Mouse (Mus musculus): ENCODE data around the gene Emp3.
"Not testable (repeated sequence)": the region's sequence is repeated elsewhere in the genome, so short reads cannot be mapped to it uniquely, and the experiment has no call there.

Gene Emp3

DNA sequence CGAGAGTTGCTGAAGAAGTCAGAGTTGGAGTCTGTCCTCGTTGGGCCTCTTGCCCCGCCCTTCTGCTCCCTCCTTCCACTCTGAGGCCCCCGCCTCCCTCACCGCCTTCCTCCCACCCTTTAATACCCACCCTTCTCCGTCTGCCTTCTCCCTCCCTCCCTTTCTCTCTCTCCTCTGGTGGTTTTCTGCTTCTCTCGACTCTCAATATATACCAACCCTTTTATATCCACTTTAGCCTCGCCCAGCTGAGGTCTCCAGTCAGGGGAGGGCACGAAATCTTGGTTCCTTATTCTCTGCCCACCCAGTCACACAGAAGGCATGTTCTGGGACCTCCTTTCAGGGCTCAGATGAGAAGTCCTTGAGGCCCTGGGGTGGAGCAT, at the start of gene Emp3:
TSS of gene Emp3 (minus strand) at position 163 of the 380 bp plus-strand sequence.
- peak; percentile 73 for DNase-seq (ENCODE audit: low read depth)

DNA sequence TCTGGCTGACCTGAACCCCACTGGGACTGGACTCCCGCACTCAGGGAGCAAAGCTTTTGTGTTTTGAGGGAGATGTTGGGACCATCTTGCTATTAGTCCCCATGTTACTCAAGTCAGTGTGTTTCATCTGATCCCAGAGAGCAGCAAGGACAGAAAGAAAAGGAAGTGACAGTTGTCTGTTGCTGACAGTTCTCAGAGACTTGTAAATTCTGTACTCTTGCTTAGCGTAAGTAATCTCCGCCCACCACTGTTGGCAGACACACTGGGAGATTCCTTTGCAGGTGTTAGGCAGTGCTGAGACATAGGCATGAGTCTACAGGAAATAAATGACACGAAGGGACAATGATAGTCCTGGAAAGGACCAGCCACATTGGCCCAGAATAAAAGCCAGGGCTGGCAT, 35.4 kb upstream of the Emp3 start:
- DNase-seq (ENCODE audit: low read depth) = no peak

GRCm38 (mm10) chr7:45949061-45949460, 27.9 kb upstream of the Emp3 start:
- no peak for DNase-seq (ENCODE audit: low read depth)

GRCm38 (mm10) chr7:45943280-45943679, 22.1 kb upstream of the Emp3 start:
- DNase-seq (ENCODE audit: low read depth) = not testable (repeated sequence)

GRCm38 (mm10) chr7:45941986-45942385, 20.8 kb upstream of the Emp3 start:
- DNase-seq (ENCODE audit: low read depth) = no peak

GRCm38 (mm10) chr7:45939836-45940235, 18.6 kb upstream of the Emp3 start:
- no peak for DNase-seq (ENCODE audit: low read depth)

GRCm38 (mm10) chr7:45935114-45935513, 13.9 kb upstream of the Emp3 start:
- peak; percentile 68 for DNase-seq (ENCODE audit: low read depth)

GRCm38 (mm10) chr7:45933766-45934165, 12.6 kb upstream of the Emp3 start:
- DNase-seq (ENCODE audit: low read depth) = not testable (repeated sequence)

DNA sequence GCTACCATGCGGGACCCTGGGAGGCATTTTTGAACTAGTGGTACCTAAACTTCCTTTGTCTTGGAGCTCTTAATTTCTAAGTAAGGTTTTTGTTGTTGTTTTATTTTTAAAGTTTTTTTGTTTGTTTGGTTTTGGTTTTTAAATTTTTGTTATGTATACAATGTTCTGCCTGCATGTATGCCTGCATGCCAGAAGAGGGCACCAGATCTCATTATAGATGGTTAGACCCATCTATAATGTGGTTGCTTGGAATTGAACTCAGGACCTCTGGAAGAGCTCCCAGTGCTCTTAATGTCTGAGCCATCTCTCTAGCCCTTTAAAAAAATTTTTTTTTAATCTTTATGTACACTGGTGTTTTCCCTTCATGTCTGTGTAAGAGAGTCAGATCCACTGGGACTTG, 8.5 kb upstream of the Emp3 start:
- no peak for DNase-seq (ENCODE audit: low read depth)

- DNase-seq (ENCODE audit: low read depth) = no peak
These were observed 7.6 kb upstream of the Emp3 start for GRCm38 (mm10) chr7:45928626-45929295.

- DNase-seq (ENCODE audit: low read depth) = peak; percentile 52
These were observed 3.2 kb upstream of the Emp3 start for GRCm38 (mm10) chr7:45924429-45924816.

DNA sequence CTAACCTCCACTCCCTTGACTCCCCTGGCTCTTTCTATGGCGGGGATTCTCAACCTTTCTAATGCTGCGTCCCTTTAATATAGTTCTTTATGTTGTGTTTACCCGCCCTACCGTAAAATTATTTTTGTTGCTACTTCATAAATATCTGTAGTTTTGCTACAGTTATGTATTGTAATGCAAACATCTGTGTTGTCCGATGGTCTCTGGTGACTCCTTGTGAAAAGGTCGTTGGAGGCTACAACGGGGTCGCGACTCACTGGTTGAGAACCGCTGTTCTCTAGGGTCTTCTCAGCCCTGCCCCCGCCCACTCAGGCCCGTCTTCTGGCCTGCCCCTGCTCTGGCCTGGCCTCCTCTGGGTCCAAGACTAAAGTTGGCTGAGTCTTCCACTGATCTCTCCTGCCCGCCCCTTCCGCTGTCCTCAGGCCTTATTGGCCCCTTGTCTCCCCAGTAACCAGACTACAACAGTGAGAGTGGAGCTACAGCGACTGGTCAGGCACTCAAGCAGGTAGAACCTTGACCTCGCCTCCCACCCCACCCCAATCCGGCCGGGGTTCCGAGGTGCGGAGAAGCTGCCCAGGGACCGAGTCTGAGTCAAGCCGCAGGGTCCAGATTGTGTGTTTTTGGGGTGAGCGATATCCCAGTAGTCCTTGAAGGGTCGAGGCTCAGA, 2.7 kb upstream of the Emp3 start, which contains the start of gene Ccdc114:
TSS of gene Ccdc114 (plus strand) at position 311 of the 667 bp plus-strand sequence.
- peak; percentile 52 for DNase-seq (ENCODE audit: low read depth)

DNA sequence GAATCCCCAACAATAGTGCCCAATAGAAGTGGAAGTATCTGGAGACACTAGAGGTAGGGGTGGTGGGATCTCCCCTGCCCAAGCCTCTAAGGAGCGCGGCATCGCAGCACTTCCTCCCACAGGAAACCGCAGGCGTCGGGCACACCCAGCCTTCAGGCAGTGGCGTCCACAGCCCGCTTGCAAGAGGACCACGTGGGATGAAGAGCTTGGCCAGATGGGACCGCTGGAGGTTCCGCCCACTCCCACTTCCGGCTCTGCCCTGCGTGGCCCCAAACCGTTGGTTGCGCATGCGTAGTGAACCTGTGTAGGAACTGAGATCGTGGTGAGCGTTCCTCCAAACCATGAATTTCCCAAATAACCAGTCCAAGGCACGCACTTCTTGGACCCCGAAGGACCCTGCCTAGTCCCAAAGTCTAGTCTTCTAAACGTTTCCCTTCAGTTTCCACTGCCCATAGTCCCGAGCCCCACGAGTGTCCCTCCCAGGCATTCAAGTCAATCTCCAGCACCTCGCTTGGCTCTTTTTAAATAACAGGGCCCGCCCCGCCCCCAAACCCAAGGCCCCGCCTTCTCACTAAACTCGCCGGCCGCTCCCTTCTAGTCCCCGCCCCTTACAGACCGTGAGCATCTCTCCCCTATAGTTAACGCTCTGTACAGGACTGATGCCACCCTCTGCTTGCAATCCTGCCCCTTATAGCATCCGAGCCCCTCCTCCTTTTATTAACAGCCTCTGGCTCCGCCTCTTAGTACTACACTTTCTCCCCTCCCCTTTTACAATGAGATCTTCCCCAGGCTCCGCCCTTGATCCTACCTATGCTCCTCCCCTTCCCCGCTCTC, 1.9 kb upstream of the Emp3 start:
- DNase-seq (ENCODE audit: low read depth) = peak; percentile 92

DNA sequence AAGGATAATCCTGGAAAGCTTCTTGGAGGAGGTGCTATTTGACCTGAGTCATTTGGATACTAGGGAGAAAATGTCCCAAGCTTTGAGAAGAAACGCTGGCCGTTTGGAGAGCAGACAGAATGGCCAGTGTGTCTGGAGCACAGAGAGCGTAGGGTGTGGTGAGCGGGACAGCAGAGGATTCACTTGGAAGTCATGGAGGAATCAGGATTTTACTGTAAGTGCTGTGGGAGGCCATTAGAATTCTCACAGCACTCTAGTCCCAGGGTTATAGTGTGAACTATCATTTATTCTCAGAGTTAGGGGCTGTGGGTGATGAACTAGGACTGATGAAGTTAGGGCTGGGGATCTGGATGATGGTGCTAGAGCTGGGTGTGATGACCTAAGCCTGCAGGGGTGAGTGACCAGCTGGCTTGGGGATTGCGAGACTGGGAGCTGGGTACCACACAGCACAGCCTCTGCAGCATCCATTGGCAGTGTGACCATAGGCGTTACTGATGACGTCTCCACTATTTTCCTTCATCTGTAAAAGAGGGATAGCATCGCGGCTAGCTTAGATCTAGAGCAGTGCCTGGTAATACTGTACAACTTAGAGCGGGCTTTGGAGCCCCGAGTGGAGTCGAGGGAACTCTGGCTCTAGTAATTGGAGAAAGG, 871 bp upstream of the Emp3 start:
- DNase-seq (ENCODE audit: low read depth) = no peak

DNA sequence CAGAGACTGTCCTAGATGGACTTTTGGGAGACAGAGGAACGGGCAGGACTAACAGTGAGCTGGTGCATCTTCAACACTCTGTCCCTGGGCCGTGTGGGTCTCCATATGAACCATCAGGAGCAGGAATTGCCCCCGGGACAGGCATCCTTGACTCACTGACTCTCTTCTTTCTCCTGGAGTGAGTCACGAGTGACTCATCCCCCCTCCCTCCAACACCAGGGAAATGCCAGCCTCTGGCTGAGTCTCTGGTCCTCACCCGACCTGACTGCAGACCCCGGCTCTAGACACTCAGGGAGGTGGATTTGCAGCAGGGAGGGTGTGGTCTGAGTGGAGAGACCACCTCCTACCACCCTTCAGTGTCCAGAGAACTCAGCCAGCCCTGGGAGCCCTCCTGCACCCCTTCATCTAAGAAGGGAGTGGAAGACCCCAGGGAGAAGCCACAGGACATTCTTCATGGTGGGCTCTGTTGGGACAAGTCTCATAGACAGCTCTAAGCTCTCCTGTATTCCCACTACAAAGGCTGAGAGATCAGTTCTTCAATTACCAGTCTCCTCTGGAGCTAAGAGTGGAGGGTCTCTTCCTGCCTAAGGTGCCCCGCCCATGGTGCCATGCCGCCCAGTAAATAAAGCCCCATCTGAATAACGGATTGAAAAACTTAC, 492 bp downstream of the Emp3 start:
- DNase-seq (ENCODE audit: low read depth) = peak; percentile 64

DNA sequence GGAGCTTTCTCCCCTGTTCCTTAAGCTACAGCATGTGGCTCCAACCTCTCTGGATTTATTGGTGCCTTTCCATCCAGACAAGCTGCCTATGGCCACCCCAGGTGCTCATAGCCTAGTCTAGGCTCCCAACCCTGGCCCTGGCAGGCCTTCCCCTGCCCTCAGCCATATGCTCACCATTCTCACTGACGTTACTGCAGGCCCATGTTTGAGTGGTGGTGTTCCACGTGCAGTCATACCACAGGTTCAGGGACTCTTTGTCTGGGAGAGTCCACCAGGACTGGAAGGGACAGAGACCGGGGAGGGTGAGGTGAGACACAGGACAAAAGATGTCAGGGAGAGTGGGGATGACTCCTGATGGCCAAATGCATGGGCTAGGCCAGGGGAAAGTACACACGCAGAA, 1.4 kb downstream of the Emp3 start:
- DNase-seq (ENCODE audit: low read depth) = no peak

DNA sequence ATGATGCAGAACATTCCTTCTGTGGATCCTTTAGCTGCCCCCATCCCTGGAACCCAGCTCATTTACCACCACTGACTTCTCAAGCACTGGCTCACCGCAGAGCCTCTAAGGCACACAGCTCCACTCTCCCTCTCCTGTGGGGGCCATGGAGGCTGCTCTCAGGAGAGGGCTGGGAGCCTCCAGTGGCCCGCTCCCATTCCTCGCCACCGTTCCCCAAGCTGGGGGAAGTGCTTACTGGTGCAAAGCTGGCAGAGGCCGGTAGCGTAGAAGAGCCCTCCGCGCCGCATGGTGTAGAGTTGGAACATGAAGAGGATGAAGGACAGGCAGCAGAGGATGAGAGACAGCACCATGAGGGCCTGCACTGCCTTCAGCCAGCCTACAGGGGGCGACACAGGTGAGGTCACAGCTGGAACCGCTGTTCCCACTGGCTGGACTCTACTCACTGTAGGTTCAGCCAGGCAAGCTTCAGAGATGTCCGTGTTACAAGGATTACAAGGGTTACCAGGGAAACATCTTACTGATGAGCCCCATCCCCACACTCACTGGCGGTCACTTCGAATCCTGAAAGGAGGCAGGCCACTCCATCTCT, 2.0 kb downstream of the Emp3 start:
- DNase-seq (ENCODE audit: low read depth) = no peak

GRCm38 (mm10) chr7:45917926-45918325, 3.3 kb downstream of the Emp3 start:
- DNase-seq (ENCODE audit: low read depth) = no peak

- no peak for DNase-seq (ENCODE audit: low read depth)
These were observed 4.0 kb downstream of the Emp3 start for GRCm38 (mm10) chr7:45917004-45917704.

DNA sequence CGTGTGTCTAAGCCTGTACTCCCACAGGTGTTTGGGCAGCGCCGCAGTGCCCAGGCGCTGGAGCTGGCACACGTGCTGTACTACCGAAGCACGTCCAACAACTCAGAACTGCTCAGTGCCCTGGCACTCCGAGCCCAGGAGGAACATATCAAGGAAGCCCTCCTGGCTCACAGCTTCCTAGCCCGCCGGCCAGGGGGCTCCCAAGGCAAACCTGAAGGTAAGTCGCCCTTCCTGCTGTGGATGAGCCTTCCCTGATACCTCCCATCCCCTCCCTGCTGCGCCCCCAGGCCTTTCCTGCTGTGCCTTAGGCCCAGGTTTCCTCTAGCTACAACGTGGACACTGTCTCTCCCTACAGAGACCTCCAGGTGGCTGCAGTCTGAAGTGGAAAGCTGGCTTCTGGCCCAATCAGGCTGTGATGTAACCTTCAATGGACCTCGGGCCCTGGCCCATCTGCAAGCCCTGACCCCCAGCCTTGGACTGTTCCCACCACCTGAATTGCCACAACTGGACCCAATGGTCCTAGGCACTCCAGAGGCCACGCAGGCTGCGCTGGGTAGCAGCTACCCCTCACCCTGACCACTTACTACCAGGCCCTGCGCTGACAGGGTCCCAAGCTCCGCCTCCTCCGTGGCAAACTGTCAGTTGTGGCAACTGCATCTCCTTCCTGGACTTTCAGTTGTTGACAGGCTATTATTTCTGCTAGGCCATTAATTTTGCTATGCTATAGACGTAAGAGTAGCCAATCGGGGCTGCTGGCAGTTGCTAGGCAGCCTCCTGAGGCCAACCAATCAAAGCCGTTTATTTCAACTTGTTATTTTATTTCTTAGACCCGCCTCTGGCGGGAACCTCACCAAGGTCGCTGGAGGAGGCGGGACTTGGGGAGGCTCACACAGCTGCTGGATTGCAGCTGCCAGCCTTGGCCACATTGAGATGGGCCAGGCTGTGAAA, 4.9 kb downstream of the Emp3 start:
- DNase-seq (ENCODE audit: low read depth) = peak; percentile 71
